Mouse (Mus musculus): ENCODE data around the gene Usp34.
"Not testable (repeated sequence)": the region's sequence is repeated elsewhere in the genome, so short reads cannot be mapped to it uniquely, and the experiment has no call there.

Usp34 gene

DNA sequence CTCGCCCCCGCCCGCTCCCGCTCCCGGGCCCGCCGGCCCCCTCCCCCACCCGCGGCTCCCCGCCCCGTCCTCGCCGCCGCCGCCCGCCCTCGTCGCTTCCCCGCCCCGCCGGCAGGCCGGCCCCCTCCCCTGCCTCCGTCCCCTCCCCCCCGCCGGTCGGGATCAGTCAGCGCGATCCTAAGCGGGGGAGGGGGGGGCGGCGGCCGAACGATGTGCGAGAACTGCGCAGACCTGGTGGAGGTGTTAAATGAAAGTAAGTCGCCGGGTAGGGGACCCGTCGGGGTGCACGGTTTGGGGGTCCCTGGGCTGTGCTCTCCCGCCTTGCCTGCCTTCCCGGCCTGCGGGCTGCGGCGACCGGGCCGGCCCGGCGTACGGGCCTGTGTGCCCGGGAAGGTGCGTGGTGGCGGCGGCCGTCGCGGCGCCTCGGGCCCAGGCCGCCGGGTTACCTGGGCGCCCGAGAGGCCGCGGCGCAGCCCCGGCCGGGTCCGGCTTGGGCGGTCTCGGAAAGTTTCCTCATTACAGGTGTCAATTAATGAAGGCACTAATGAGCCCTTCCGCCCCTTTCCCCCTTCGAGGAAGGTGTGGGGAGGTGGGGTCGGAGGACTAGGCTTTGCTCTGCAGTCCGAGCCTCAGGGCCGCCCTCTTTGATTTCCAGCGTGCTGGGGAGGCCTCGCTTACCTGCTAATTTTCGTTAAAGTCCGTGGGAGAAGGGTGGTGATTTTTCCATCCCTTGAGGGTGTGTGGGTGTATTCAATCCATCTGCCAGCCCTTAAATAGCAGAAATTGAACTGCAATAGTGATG lies at the start of gene Usp34:
Gene Usp34 (plus strand): TSS at position 132 of the 802 bp plus-strand sequence.
- peak; percentile 78 for DNase-seq (ENCODE audit: low read depth, low spot score)

DNA sequence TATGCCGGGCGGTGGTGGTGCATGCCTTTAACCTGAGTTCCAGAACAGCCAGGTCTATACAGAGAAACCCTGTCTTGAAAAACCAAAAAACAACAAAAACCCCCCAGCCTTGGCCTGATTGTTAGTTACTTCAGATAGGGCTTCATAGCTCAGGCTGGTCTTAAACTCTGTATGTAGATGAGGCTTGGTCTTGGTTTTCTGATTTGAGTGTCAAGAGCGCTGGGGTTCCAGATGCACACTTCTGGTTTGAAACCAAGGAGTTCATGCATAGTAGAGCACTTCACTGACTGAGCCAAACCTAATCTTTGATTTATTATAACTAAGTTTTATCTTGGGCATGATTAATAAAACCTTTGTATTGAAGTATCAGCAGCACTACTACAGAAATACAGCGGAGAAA lies 47.6 kb upstream of the Usp34 start:
- DNase-seq (ENCODE audit: low read depth, low spot score): no peak

DNA sequence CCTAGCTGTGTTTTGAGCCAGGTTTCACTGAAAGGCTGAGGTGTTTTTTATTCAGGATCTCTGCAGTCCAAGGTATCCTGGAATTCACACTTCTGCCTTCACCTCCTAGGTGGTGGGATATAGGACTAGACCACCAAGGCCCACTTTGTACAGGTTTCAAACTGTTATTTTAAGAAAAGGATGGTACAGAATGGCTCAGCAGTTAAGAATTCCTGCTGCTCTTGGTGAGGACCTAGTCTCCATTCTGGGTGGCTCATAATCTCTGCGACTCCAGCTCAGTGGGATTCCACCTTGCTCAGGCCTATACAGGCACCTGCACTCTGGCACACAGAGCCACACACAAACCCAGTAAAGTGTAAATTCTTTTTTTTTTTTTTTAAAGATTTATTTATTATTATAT lies 47.2 kb upstream of the Usp34 start:
- DNase-seq (ENCODE audit: low read depth, low spot score): no peak

DNA sequence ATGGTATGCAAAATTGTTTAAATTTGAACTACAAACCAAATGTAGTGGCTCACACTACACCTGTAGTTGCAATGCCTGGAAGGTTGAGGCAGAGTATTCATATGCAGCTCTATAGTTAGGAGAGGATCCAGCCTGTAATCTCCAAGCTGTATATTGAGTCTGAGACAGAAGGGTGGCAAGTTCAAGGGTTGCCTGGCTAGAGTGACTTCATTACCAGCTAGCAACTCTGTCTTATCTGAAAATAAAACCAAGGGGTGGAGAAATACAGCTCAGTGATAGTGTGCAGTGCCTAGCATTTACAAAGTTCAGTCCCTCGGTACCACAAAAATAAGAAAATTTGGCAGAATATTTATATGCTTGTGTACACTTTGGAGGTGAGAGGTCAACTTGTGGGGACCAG lies 46.5 kb upstream of the Usp34 start:
- no peak for DNase-seq (ENCODE audit: low read depth, low spot score)

DNA sequence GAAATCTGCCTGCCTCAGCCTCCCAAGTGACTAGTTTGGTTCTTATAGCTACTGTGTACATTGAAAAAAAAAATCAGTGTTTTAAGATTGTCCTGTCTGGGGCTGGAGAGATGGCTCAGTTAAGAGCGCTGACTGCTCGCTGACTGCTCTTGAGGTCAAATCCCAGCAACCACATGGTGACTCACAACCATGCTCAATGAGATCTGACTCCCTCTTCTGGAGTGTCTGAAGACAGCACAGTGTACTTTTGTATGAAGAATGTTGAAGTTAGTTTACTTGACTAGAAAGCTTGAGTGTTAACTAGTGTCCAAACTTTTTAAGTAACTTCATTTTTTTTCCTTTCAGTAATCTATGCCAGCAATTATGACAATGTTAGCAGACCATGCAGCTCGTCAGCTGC lies 45.2 kb upstream of the Usp34 start:
- peak; percentile 60 for DNase-seq (ENCODE audit: low read depth, low spot score)

DNA sequence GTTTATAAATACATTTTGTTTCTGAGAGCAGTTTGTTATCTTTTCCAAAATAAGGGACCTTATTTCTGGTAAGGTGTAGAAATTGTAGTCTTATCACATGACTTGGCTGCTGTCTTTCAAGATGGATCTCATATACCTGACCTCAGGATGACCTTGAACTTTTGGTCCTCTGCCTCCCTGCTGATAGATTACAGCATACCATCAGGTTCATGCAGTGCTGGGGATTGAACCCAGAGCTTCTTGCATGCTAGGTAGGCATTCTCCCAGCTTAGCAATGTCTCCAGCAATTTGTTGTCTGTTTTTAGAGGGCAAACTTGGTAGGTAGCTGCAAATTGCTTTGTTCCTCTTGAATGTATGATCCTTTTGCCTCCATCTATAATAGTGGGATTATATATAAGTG lies 41.7 kb upstream of the Usp34 start:
- DNase-seq (ENCODE audit: low read depth, low spot score): no peak

DNA sequence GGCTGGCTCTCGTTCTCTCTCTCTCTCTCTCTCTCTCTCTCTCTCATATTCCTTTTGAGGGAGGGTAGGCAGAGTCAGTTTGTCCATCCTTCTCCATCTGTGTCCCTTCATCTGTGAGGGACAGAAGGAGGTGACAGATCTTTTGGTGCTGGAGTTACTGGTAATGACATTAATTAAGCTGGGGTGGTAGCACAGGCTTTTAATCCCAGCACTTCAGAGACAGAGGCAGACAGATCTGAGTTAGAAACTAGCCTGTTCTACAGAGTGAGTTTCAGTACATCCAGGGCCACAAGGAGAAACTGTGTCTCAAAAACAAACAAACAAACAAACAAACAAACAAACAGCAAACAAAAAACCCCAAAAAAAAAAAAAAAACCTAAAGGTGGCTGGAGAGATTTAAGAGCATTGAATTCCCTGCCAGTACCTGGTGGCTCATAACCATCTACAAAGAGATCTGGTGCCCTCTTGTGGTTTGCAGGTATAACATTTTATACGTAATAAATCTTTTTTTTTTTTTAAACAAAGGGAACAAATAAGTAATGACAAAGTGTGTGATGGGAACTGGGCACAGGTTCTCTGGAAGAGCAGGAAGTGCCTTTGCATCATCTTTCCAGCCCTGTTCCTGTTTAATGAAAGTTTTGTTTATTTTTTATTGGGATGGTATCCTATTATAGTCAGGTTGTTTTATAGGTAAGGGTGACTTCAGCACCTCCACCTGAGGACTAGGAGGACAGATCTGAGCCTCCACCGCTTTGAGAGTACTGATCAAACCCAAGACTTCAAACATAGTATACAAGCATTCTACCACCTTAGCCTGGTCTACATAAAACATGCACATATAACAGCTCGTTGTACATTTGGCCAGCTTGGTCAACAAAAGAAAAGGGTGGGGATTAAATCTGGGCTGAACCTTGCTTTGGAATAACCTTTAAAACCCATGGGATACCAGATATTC lies 34.6 kb upstream of the Usp34 start:
- peak; percentile 68 for DNase-seq (ENCODE audit: low read depth, low spot score)

DNA sequence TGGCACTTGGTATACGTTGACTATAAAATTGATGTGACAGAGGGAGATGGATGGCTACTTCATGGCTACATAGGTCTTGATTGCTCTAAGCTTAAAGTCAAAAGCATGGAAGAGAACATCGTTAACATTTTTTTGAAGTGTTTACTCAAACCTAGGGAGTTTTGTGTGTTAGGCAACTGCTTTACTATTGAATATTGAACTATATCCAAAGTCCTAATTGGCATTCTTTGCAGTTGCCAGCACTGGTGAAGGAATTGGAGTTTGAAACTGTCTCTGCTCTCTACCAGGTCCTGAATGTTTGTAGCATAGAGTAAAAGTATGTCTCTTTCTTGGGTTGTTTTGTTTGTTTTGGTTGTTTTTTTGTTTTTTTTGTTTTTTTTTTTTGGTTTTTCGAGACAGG lies 30.9 kb upstream of the Usp34 start:
- DNase-seq (ENCODE audit: low read depth, low spot score): no peak

DNA sequence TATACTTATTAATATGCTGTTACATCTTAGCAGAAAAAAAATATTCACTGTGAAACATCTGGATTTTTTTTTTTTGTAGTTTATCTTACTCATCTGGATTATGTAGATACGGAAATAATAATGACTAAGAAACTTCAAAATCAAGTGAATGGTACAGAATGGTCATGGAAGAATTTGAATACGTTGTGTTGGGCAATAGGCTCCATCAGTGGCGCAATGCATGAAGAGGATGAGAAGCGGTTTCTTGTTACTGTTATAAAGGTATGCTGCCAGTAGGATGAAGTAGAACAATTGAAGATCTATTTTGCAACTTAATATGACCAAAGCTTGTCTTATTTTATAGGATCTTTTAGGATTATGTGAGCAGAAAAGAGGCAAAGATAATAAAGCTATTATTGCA lies 22.2 kb upstream of the Usp34 start:
- no peak for DNase-seq (ENCODE audit: low read depth, low spot score)

DNA sequence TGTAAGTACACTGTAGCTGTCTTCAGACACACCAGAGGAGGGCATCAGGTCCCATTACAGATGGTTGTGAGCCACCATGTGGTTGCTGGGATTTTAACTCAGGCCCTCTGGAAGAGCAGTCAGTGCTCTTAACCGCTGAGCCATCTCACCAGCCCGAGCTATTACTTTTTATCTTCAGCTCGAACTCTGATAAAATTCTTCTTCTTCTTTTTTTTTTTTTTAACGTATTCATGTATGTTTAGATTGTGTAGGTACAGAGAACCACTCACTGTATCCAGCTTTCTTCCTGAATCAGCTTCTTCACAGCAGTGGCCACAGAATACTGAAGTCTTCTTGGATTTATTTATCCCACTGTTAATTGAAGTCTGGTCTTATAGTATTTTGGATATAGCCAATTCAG lies 17.8 kb upstream of the Usp34 start:
- not testable (repeated sequence) for DNase-seq (ENCODE audit: low read depth, low spot score)

DNA sequence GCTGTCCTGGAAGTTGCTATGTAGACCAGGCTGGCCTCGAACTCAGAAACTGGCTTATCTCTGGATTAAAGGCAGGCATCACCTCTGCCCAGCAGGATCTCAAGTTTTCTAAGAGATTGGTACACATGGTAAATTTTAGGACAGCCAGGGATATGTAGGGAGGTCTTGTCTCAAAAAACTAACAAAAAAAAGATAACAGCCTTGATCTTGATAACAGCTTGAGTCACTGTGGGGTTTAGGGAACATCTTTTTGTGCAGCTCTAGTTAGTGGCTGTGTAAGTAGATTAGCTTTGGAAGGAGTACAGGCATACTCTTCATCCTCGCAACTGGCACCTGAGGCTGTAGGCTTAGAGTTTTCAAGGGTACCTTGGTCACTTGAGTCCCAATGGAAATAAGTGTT lies 9.3 kb upstream of the Usp34 start:
- no peak for DNase-seq (ENCODE audit: low read depth, low spot score)

DNA sequence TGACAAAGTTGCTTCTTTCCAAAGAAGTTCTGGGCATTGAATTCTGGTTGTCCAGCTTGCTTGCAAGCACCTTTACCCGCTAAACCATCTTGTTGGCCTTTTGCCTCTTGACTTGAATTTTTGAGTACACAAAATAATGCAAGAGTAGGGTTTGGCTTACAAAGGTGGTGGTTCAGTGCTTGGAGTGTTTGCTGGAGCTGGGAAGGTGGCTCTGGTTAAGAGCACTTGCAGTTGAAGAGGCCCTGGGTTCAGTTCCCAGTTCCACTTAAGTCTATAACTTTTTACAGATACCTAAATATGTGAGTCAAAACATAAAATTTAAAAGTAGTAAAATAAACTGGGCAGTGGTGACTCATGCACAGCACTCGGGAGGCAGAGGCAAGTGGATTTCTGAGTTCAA lies 8.4 kb upstream of the Usp34 start:
- DNase-seq (ENCODE audit: low read depth, low spot score): no peak

DNA sequence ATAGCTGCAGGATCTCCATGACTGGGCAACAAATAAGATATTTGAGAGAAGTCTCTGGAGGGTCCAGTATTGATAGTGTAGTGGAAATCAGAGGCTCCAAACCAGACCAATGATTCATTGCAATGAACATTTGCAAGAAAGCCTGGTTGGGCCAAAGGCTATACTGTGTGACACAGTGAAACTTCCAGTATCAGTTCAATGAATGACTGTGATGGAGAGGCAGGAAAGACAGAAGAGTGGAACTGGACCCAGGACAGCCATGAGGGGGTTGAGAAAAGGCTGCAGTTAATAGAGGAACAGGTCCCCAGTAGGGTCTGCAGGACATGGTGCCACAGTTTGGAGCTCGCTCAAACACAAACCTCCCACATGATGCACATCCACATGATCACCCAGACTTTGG lies 6.8 kb upstream of the Usp34 start:
- no peak for DNase-seq (ENCODE audit: low read depth, low spot score)

DNA sequence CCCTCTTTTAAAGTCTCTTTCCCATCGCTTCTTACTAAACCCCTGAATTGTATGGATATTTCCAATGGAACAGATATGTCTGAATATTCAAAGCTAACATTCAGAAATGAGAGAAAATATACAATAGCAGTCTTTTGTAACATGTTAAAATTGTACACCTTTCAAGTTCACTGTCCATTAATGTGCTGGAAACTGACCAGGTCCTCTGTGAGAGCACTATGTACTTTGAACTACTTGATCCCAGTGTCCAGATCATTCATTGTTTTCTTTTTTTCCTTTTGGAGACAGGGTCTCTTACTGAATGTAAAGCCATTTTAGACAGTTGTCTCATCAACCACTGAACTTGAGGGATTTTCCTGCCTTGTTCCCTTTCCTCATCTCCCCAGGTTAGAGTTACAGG lies 3.6 kb upstream of the Usp34 start:
- no peak for DNase-seq (ENCODE audit: low read depth, low spot score)

DNA sequence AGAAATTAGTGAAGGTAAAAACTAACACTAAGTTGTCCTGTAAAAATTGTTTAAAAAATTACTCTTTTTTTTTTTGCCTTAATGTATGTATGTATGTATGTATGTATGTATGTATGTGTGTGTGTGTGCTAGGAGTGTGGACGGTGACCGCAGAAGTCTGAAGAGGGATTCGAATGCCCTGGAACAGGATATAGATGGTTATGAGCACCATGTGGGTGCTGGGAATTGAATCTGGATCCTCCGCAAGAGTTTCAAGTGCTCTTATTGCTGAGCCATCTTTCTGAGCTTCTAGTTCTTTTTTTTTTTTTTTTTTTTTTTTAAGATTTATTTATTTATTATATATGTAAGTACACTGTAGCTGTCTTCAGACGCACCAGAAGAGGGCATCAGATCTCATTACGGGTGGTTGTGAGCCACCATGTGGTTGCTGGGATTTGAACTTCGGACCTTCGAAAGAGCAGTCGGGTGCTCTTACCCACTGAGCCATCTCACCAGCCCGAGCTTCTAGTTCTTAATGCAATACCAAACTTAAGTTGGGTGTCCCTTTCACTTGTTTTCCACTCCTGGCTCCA lies 1.5 kb upstream of the Usp34 start:
- DNase-seq (ENCODE audit: low read depth, low spot score): peak; percentile 42

DNA sequence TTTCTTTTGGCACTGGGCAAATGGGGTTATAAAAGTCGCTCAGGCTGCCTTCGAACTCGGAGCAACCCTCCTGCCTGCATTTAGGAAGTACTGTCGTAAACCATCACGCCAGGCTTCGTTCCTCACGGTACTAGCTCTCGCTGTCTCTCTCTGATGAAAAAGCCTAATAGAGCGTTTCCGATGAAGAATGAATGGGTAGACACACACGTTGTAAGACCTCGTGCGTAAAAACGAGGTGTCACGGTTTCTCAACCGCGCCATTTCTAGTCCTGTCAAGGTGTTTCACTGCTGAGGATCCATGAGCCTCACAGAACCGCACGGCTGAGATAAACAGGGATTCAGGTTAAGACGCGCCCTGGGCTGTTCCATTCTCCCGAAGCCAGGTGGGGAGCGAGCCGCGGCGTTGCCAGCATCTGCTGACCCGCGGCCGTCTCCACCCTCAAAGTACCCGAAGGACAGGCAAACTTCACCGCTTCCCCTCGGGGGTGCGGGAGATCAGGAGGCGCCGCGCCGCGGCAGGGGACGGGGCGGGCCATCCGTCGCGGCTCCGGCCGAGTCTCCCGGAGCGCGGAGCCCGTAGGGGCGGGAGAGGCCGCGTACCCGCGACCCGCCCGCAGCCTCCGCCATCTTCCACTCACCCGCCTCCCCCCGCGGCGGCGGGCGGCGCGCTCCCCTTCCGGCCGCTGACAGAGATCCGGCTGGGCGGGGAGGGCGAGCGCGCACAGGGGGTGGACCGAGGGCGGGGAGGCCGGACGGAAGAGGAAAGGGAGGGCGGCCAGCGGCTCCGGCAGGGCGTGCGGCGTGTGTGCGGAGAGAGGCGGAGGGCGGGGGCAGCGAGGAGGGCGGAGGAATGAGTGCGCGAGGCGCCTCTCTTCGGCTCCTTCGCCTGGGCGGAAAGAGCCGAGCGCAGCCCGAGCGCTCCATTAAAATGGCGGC lies 754 bp upstream of the Usp34 start:
- peak; percentile 99 for DNase-seq (ENCODE audit: low read depth, low spot score)

DNA sequence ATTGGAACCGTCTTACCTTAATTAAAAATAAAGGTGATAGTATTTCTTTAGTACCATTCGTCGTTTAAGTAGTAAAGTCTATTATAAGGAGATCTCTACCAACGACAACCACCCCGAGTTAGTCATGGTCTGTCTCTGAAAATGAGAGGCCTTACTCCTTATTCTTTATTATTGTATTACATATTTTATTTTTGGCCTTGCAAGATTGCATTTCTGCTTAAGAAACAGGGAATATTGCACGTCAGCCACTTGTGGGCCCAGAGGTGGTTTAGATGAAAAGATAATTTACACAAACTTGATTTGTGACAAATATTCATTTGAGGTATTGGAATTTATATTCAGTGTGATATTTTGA lies 848 bp downstream of the Usp34 start:
- DNase-seq (ENCODE audit: low read depth, low spot score): peak; percentile 19

DNA sequence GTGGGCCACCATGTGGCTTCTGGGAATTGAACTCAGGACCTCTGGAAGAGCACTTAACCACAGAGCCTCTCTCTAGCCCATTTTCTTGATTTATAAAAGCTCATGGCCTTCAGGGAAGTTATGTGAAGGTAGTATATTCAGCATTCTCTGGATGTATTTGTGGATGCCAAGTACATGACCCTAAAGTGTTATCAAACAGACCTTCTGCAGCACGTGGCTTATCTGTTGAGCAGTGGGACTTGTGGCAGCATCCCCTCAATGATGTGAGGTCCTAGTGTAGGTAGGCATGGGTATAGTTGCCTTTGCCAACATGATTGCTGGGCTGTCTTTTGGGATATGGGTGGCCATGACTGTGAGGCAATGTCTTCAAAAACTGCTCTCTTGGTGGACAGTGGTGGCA lies 6.8 kb downstream of the Usp34 start:
- DNase-seq (ENCODE audit: low read depth, low spot score): no peak

DNA sequence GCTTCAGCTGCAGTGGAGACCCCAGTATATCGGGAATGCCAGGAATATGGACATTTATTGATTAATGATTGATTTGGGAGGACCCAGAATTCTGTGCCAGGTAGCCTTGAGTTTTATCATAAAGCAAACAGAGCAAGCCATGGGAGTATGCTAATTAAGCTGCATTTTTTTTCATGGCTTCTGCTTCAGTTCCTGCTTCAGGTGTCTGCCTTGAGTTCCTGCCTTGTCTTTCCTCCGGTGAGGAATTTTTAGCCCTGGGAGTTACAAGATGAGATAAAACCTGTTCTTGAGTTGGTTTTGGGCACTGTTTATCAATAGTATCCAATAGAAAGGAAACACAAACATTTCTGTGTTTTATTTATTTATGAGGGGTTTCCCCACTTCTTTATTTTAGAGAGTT lies 22.7 kb downstream of the Usp34 start:
- DNase-seq (ENCODE audit: low read depth, low spot score): no peak

DNA sequence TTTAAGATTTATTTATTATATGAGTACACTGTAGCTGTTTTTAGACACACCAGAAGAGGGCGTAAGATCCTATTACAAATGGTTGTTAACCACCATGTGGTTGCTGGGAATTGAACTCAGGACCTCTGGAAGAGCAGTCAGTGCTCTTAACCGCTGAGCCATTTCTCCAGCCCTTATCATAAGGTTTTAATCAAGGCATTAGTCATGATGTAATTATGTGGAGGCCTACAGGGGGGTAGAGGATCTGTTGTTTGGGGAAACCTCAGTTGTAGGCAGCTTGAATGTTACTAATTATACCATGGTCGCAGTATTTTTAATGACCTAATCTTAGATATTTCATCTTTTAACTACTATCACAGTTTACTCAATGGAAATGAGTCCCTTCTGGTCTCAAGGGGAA lies 25.4 kb downstream of the Usp34 start:
- DNase-seq (ENCODE audit: low read depth, low spot score): no peak

DNA sequence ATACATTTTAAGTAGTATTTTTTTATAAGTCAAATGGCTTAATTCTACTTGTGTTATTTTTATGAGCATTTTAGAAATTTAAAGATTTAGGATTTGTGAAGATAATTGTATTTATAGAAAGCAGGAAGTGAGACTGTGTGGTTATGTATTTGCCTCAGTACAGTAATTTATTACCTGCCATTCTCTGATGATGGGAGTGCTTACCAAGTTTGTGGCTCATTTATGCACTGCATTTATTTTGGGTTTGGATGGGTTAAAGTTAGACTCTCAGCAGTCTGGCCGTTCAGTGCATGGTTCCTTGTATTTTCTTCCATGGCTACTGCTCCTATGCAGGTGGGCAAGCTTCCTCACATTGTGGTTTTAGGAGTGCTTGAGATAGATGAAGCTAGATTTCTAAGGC lies 28.5 kb downstream of the Usp34 start:
- DNase-seq (ENCODE audit: low read depth, low spot score): no peak
